8 mouse cellular contexts compared by ENCODE assay signal in the genomic region with DNA sequence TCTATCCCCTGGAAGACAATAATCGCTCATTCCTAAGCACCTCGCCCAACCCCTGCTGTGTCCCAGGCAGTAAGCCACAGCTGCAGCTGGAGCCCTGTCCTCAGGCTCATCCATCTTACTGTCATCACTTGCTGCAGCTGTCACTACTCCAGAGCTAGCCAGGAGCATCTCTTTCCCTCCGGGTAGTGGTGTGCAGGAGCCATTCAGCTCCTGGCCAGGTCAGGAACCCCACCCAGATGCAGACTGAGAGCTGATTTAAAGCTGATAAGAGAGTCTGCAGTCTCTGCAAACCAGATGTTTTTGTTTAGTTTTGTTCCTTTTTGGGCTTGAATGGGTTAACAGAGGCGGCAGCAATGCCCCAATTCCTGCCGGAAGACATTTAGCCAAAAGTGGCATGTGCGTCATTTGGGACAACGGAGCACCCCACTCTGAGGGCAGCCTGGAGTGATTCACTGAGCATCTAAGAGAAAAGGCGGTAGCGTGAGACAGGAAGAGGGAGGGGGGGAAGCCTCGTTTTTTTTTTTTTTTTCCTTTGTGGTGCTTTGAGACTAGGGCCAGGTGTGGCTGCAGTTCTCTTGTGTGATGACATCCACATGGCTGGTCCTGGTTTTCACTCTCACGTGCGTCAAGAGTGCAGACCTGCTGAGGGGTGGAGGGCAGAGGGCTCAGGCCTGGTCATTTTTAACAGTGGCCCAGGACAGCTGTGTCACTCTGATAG. TPM values are rescaled to one million over a fixed set of nuclear protein-coding genes. Genes with fewer than 3 reads are reported as not detected.
A peak's percentile ranks its signal among the peaks of the same experiment; 100 is the strongest.
DNase-seq lines count a peak whose midpoint lies in the region; ATAC-seq and TF ChIP-seq lines count a peak whose summit lies in the region.

No protein-coding gene starts in this region.

- DNase-seq in heart, adult 11 months, result peak; percentile 91
- DNase-seq in embryo, embryonic 11.5 days (ENCODE audit: low read depth, low spot score), result peak; percentile 59
- peak; percentile 66 for DNase-seq in hindbrain, embryonic 11.5 days (ENCODE audit: low spot score)
- no peak for DNase-seq in natural killer cell, adult 2 months (ENCODE audit: low spot score in 2 of 2)
- no peak for DNase-seq in ovary, postnatal 36 days (ENCODE audit: low spot score)

- H3K4me3 ChIP-seq in heart, embryonic 11.5 days (ENCODE audit: low read depth, low read length), result no peak overlapping the region
- H3K4me3 ChIP-seq in ES-Bruce4 (ENCODE audit: low read depth, low read length), result no peak overlapping the region
- H3K4me3 ChIP-seq in hindbrain, embryonic 11.5 days (ENCODE audit: low read depth, low read length), result no peak overlapping the region
- no peak overlapping the region for H3K4me3 ChIP-seq in neural tube, embryonic 14.5 days (ENCODE audit: low read depth, low read length)

- no peak for TF ChIP-seq POLR2A in ES-Bruce4 (IDR thresholded peaks at IDR 0.05; ENCODE audit: insufficient read depth, low read length)

- WGBS in heart, embryonic 11.5 days (ENCODE audit: insufficient replicate concordance), result 5% methylated on average over 12 of the region's 12 CpGs
- 5% methylated on average over 12 of the region's 12 CpGs for WGBS in hindbrain, embryonic 11.5 days
- 4% methylated on average over 12 of the region's 12 CpGs for WGBS in neural tube, embryonic 14.5 days

- H3K4me1 ChIP-seq in heart, embryonic 11.5 days (ENCODE audit: control insufficient read depth, insufficient read depth, low read length), result peaks cover 16% of the 10 kb centered on the region
- H3K4me1 ChIP-seq in ES-Bruce4 (ENCODE audit: control insufficient read depth, insufficient read depth, low read length), result peaks cover 6% of the 10 kb centered on the region
- H3K4me1 ChIP-seq in hindbrain, embryonic 11.5 days (replicated peaks; ENCODE audit: control insufficient read depth, insufficient read depth, low read length), result peaks cover 4% of the 10 kb centered on the region
- H3K4me1 ChIP-seq in neural tube, embryonic 14.5 days (ENCODE audit: control insufficient read depth, insufficient read depth, low read length), result peaks cover 14% of the 10 kb centered on the region

- H3K4me2 ChIP-seq in heart, embryonic 11.5 days, result no peak overlapping the region
- H3K4me2 ChIP-seq in hindbrain, embryonic 11.5 days (replicated peaks; ENCODE audit: low read depth, low read length), result no peak overlapping the region
- no peak overlapping the region for H3K4me2 ChIP-seq in neural tube, embryonic 14.5 days (ENCODE audit: low read depth, low read length)

- H3K27ac ChIP-seq in heart, embryonic 11.5 days (ENCODE audit: low read depth, low read length), result no peak overlapping the region
- H3K27ac ChIP-seq in ES-Bruce4 (ENCODE audit: insufficient read depth, low read length), result no peak overlapping the region
- peak overlapping the region; percentile 25; the same call in 1 of the 2 replicates for H3K27ac ChIP-seq in hindbrain, embryonic 11.5 days (ENCODE audit: low read depth, low read length)
- no peak overlapping the region for H3K27ac ChIP-seq in neural tube, embryonic 14.5 days (ENCODE audit: low read depth, low read length)

- no peak overlapping the region for H3K9ac ChIP-seq in heart, embryonic 11.5 days (ENCODE audit: low read depth, low read length)
- H3K9ac ChIP-seq in ES-Bruce4 (ENCODE audit: low read depth, poor library complexity, severe bottlenecking), result no peak overlapping the region
- no peak overlapping the region for H3K9ac ChIP-seq in hindbrain, embryonic 11.5 days (ENCODE audit: low read depth, low read length)
- H3K9ac ChIP-seq in neural tube, embryonic 14.5 days (replicated peaks; ENCODE audit: low read depth, low read length), result no peak overlapping the region; the same call in 1 of the 2 replicates

- no peak for TF ChIP-seq CTCF in ES-Bruce4 (IDR thresholded peaks at IDR 0.05; ENCODE audit: low read depth, low read length)

- no peaks in the 10 kb centered on the region for H3K36me3 ChIP-seq in heart, embryonic 11.5 days (ENCODE audit: control insufficient read depth, insufficient read depth, low read length)
- no peaks in the 10 kb centered on the region for H3K36me3 ChIP-seq in ES-Bruce4 (ENCODE audit: control insufficient read depth, insufficient read depth, low read length, poor library complexity, severe bottlenecking)
- H3K36me3 ChIP-seq in hindbrain, embryonic 11.5 days (ENCODE audit: control insufficient read depth, insufficient read depth, low read length), result no peaks in the 10 kb centered on the region
- no peaks in the 10 kb centered on the region for H3K36me3 ChIP-seq in neural tube, embryonic 14.5 days (ENCODE audit: control insufficient read depth, insufficient read depth, low read length)

- TF ChIP-seq EP300 in ES-Bruce4 (IDR thresholded peaks at IDR 0.05; ENCODE audit: insufficient read depth, low read depth, low read length), result peak; percentile 72; the same call in 1 of the 2 replicates

- no peaks in the 10 kb centered on the region for H3K9me3 ChIP-seq in heart, embryonic 11.5 days (replicated peaks; ENCODE audit: control insufficient read depth, low read length)
- no peaks in the 10 kb centered on the region for H3K9me3 ChIP-seq in ES-Bruce4 (replicated peaks; ENCODE audit: control insufficient read depth, insufficient read depth, low read length, poor library complexity, severe bottlenecking)
- no peaks in the 10 kb centered on the region for H3K9me3 ChIP-seq in hindbrain, embryonic 11.5 days (ENCODE audit: control insufficient read depth, low read length)
- no peaks in the 10 kb centered on the region for H3K9me3 ChIP-seq in neural tube, embryonic 14.5 days (ENCODE audit: control insufficient read depth, low read length)

- ATAC-seq in heart, embryonic 11.5 days (replicated peaks; ENCODE audit: insufficient number of reproducible peaks, low FRiP score, low TSS enrichment), result no peak
- ATAC-seq in hindbrain, embryonic 11.5 days (ENCODE audit: low FRiP score), result peak; percentile 61; the same call in 1 of the 2 replicates
- ATAC-seq in neural tube, embryonic 14.5 days (ENCODE audit: low read depth), result peak; percentile 62; the same call in 1 of the 2 replicates

- peaks cover 12% of the 10 kb centered on the region; the same call in 1 of the 2 replicates for H3K27me3 ChIP-seq in heart, embryonic 11.5 days (ENCODE audit: control insufficient read depth, insufficient read depth, low read length)
- H3K27me3 ChIP-seq in ES-Bruce4 (ENCODE audit: control insufficient read depth, insufficient read depth, low read length, poor library complexity, severe bottlenecking), result no peaks in the 10 kb centered on the region
- no peaks in the 10 kb centered on the region for H3K27me3 ChIP-seq in hindbrain, embryonic 11.5 days (ENCODE audit: control insufficient read depth, insufficient read depth, low read length)
- no peaks in the 10 kb centered on the region for H3K27me3 ChIP-seq in neural tube, embryonic 14.5 days (ENCODE audit: control insufficient read depth, insufficient read depth, low read length)

RNA-seq across cellular contexts. Expression of gene Syt13, which starts 33.2 kb away (rescaled TPM):
- 0.25 and 0.52 TPM in 2 replicates for polyA plus RNA-seq in heart, embryonic 11.5 days (2014; fragmentation: Nextera tagmentation; extraction: Ambion mirVana)
- 11.2 and 11.8 TPM in 2 replicates for polyA plus RNA-seq in ES-Bruce4 (2011; ENCODE audit: insufficient read depth, insufficient read length, low read depth, missing spikeins)
- 15.4 and 25.0 TPM in 2 replicates for polyA plus RNA-seq in hindbrain, embryonic 11.5 days (2014; fragmentation: Nextera tagmentation; extraction: Ambion mirVana)
- polyA plus RNA-seq in neural tube, embryonic 14.5 days (2014; fragmentation: Nextera tagmentation; extraction: Ambion mirVana), result 30.5 and 31.9 TPM in 2 replicates

Comparison
In these comparisons a context has a peak if more than half of its experiments do, and no peak if none do; other contexts are left out.
1. DNase-seq: peak in heart, adult 11 months (single experiment), embryo, embryonic 11.5 days (single experiment) and hindbrain, embryonic 11.5 days (single experiment); none in natural killer cell, adult 2 months (0 of 2) and ovary, postnatal 36 days (single experiment).